ENCODE assay signal across 8 mouse cellular contexts in genomic region chr17:14280425-14280833, GRCm38 (mm10). TPM values are rescaled to one million over a fixed set of nuclear protein-coding genes. Genes with fewer than 3 reads are reported as not detected.
A peak's percentile ranks its signal among the peaks of the same experiment; 100 is the strongest.
DNase-seq lines count a peak whose midpoint lies in the region; ATAC-seq and TF ChIP-seq lines count a peak whose summit lies in the region.

No protein-coding gene starts in this region.

- TF ChIP-seq CTCF in intestine, postnatal 0 days (IDR thresholded peaks at IDR 0.05; ENCODE audit: low read depth), result no peak

- H3K9me3 ChIP-seq in erythroblast, embryonic 14.5 days (ENCODE audit: control insufficient read depth, low read length), result peaks cover 3% of the 10 kb centered on the region; the same call in 1 of the 2 replicates
- no peaks in the 10 kb centered on the region for H3K9me3 ChIP-seq in intestine, postnatal 0 days (ENCODE audit: control insufficient read depth)
- no peaks in the 10 kb centered on the region for H3K9me3 ChIP-seq in midbrain, embryonic 13.5 days

- H3K36me3 ChIP-seq in erythroblast, embryonic 14.5 days (ENCODE audit: control insufficient read depth), result no peaks in the 10 kb centered on the region
- H3K36me3 ChIP-seq in intestine, postnatal 0 days (ENCODE audit: control insufficient read depth, insufficient read depth), result no peaks in the 10 kb centered on the region
- H3K36me3 ChIP-seq in midbrain, embryonic 13.5 days, result no peaks in the 10 kb centered on the region

- no peak for ATAC-seq in erythroblast, adult 5-6 weeks (replicated peaks; ENCODE audit: low FRiP score, poor library complexity, severe bottlenecking)
- no peak for ATAC-seq in intestine, postnatal 0 days
- ATAC-seq in midbrain, embryonic 13.5 days, result no peak

- WGBS in intestine, postnatal 0 days, result under 1% methylated on average over 31 of the region's 31 CpGs
- WGBS in midbrain, embryonic 13.5 days, result under 1% methylated on average over 31 of the region's 31 CpGs

- no peak overlapping the region for H3K27ac ChIP-seq in intestine, postnatal 0 days (ENCODE audit: low read depth, low read length)
- H3K27ac ChIP-seq in midbrain, embryonic 13.5 days, result no peak overlapping the region

- H3K4me1 ChIP-seq in erythroblast, embryonic 14.5 days (ENCODE audit: control insufficient read depth), result peaks cover 8% of the 10 kb centered on the region
- H3K4me1 ChIP-seq in intestine, postnatal 0 days (replicated peaks; ENCODE audit: control insufficient read depth, insufficient read depth, low read length), result no peaks in the 10 kb centered on the region
- peaks cover 19% of the 10 kb centered on the region for H3K4me1 ChIP-seq in midbrain, embryonic 13.5 days (replicated peaks)

- H3K4me3 ChIP-seq in erythroblast, embryonic 14.5 days (replicated peaks), result peak overlapping the region; percentile 60
- peak overlapping the region; percentile 55 for H3K4me3 ChIP-seq in intestine, postnatal 0 days (ENCODE audit: low read depth, low read length)
- peak overlapping the region; percentile 46 for H3K4me3 ChIP-seq in midbrain, embryonic 13.5 days (replicated peaks)

- H3K4me2 ChIP-seq in intestine, postnatal 0 days (replicated peaks; ENCODE audit: low read depth), result peak overlapping the region; percentile 83
- peak overlapping the region; percentile 77 for H3K4me2 ChIP-seq in midbrain, embryonic 13.5 days (replicated peaks)

- peak; percentile 18 for DNase-seq in Muller cell, postnatal 12 days (ENCODE audit: inconsistent ontology term)
- DNase-seq in gastrocnemius, adult 8-10 months (ENCODE audit: low spot score in 2 of 2), result peak; percentile 25 to 43
- no peak for DNase-seq in thymus, postnatal 14 days
- DNase-seq in layer of hippocampus, adult 9-10 months (ENCODE audit: low spot score), result no peak

- H3K27me3 ChIP-seq in erythroblast, embryonic 14.5 days (ENCODE audit: control insufficient read depth), result peaks cover 83% of the 10 kb centered on the region
- H3K27me3 ChIP-seq in intestine, postnatal 0 days (replicated peaks; ENCODE audit: control insufficient read depth, insufficient read depth, low read length), result peaks cover 21% of the 10 kb centered on the region
- peaks cover 70% of the 10 kb centered on the region for H3K27me3 ChIP-seq in midbrain, embryonic 13.5 days

- H3K9ac ChIP-seq in intestine, postnatal 0 days (ENCODE audit: low read depth, low read length), result 0 out of 2 replicates have a peak overlapping the region, but pooled peaks have one; percentile 3
- no peak overlapping the region for H3K9ac ChIP-seq in midbrain, embryonic 13.5 days (replicated peaks)

RNA-seq across cellular contexts. Expression of gene Smoc2, which starts 1.1 kb away (rescaled TPM):
- 0.10 and 0.24 TPM in 2 replicates for polyA plus RNA-seq in erythroblast, embryonic 14.5 days (2012)
- 2.1 TPM in 1 of 2 replicates, not detected in the other for total RNA-seq in erythroblast, adult 5-6 weeks (2015; ENCODE audit: low replicate concordance)
- total RNA-seq in erythroblast, adult 5-6 weeks (2017; ENCODE audit: low replicate concordance), result 0.98 TPM in 1 of 2 replicates, not detected in the other
- total RNA-seq in gastrocnemius, adult 8-10 months (2022), result 10 to 100 TPM; 47.3 to 59.0 (median 56.1) TPM
- 62.7 and 63.4 TPM in 2 replicates for polyA plus RNA-seq in intestine, postnatal 0 days (2015; fragmentation: Nextera tagmentation; extraction: Ambion mirVana)
- 1.5 and 1.6 TPM in 2 replicates for polyA plus RNA-seq in midbrain, embryonic 13.5 days (2015; fragmentation: Nextera tagmentation; extraction: Ambion mirVana)

Comparison
In these comparisons a context has a peak if more than half of its experiments do, and no peak if none do; other contexts are left out.
1. DNase-seq: peak in Muller cell, postnatal 12 days (single experiment) and gastrocnemius, adult 8-10 months (2 of 2); none in thymus, postnatal 14 days (single experiment) and layer of hippocampus, adult 9-10 months (single experiment).
2. RNA of gene Smoc2, which starts 1.1 kb away (polyA plus RNA-seq): 62.7 to 63.4 TPM in intestine, postnatal 0 days; 1.5 to 1.6 TPM in midbrain, embryonic 13.5 days and 0.10 to 0.24 TPM in erythroblast, embryonic 14.5 days; every median in the first group is over 10 times any median in the second.
3. Peak in every context shown above with its lines, with median percentiles within 50 percentile points of each other: H3K4me3 ChIP-seq.